Mouse (Mus musculus): ENCODE results near the gene Hist1h2ad. TPM values are rescaled to one million over a fixed set of nuclear protein-coding genes. Genes with fewer than 3 reads are reported as not detected.
A peak's percentile ranks its signal among the peaks of the same experiment; 100 is the strongest.
"Not testable (repeated sequence)": the region's sequence is repeated elsewhere in the genome, so short reads cannot be mapped to it uniquely, and the experiment has no call there.

Gene Hist1h2ad
- polyA plus RNA-seq, 1 experiment from 2014 or later: 2.6 TPM

GRCm38 (mm10) chr13:23562699-23563462 lies 11.3 kb upstream of the Hist1h2ad start:
- H3K4me3 ChIP-seq (ENCODE audit: low read depth, low read length): peak overlapping the region; percentile 43
- no peak for DNase-seq
- peak; percentile 30 for ATAC-seq

GRCm38 (mm10) chr13:23564482-23564881 lies 9.7 kb upstream of the Hist1h2ad start:
- Histone ChIP-seq H3K4me1 (ENCODE audit: insufficient read depth) (peaks cover 7% of the 10 kb centered on the region), H3K27ac (ENCODE audit: low read depth) (no peak overlapping the region), H3K9ac (replicated peaks) (no peak overlapping the region), H3K36me3 (replicated peaks; ENCODE audit: insufficient read depth, low read length) (no peaks in the 10 kb centered on the region), H3K9me3 (ENCODE audit: low read length) (no peaks in the 10 kb centered on the region), H3K4me2 (ENCODE audit: low read depth, low read length) (no peak overlapping the region), H3K4me3 (ENCODE audit: low read depth, low read length) (no peak overlapping the region), H3K27me3 (ENCODE audit: insufficient read depth, low read length) (no peaks in the 10 kb centered on the region)
- no peak for TF ChIP-seq EP300 (IDR thresholded peaks at IDR 0.05; ENCODE audit: low read depth)
- no peak for TF ChIP-seq CTCF (IDR thresholded peaks at IDR 0.05; ENCODE audit: low read depth)
- no peak for DNase-seq
- ATAC-seq: no peak
- 76% methylated on average over 2 of the region's 2 CpGs for WGBS (ENCODE audit: insufficient replicate concordance)

More at GRCm38 (mm10) chr13:23562699-23563462, 11.3 kb upstream of the Hist1h2ad start:
- Histone ChIP-seq H3K27me3 (ENCODE audit: insufficient read depth, low read length) (no peaks in the 10 kb centered on the region), H3K27ac (ENCODE audit: low read depth) (peak overlapping the region; percentile 99), H3K4me2 (ENCODE audit: low read depth, low read length) (peak overlapping the region; percentile 83), H3K4me1 (ENCODE audit: insufficient read depth) (peaks cover 7% of the 10 kb centered on the region), H3K36me3 (replicated peaks; ENCODE audit: insufficient read depth, low read length) (no peaks in the 10 kb centered on the region), H3K9me3 (ENCODE audit: low read length) (no peaks in the 10 kb centered on the region), H3K9ac (replicated peaks) (peak overlapping the region; percentile 65)
- TF ChIP-seq CTCF (IDR thresholded peaks at IDR 0.05; ENCODE audit: low read depth) (peak; percentile 69), EP300 (IDR thresholded peaks at IDR 0.05; ENCODE audit: low read depth) (peak; percentile 73)
- 3% methylated on average over 18 of the region's 18 CpGs for WGBS (ENCODE audit: insufficient replicate concordance)

GRCm38 (mm10) chr13:23570261-23571021 lies 3.7 kb upstream of the Hist1h2ad start:
- H3K27me3 ChIP-seq (ENCODE audit: insufficient read depth, low read length); H3K4me1 ChIP-seq (ENCODE audit: insufficient read depth); DNase-seq; H3K9me3 ChIP-seq (ENCODE audit: low read length); H3K36me3 ChIP-seq (replicated peaks; ENCODE audit: insufficient read depth, low read length): not testable (repeated sequence)
- Histone ChIP-seq H3K4me2 (ENCODE audit: low read depth, low read length) (peak overlapping the region; percentile 69), H3K4me3 (ENCODE audit: low read depth, low read length) (peak overlapping the region; percentile 52), H3K9ac (replicated peaks) (peak overlapping the region; percentile 80), H3K27ac (ENCODE audit: low read depth) (peak overlapping the region; percentile 98)
- 6% methylated on average over 13 of the region's 41 CpGs for WGBS (ENCODE audit: insufficient replicate concordance)
- peak; percentile 17 for ATAC-seq
- TF ChIP-seq CTCF (IDR thresholded peaks at IDR 0.05; ENCODE audit: low read depth): peak; percentile 26; the same call in 1 of the 2 replicates

GRCm38 (mm10) chr13:23571022-23571503 lies 3.1 kb upstream of the Hist1h2ad start, which contains the start of the genes Hist1h2ae and Hist1h2bg:
Gene Hist1h2ae (minus strand): TSS chr13:23571220.
Gene Hist1h2bg (plus strand): TSS chr13:23571396.
- DNase-seq: peak; percentile 78
- Histone ChIP-seq H3K4me1 (ENCODE audit: insufficient read depth) (no peaks in the 10 kb centered on the region; the same call in 1 of the 2 replicates), H3K9me3 (ENCODE audit: low read length) (no peaks in the 10 kb centered on the region), H3K9ac (replicated peaks) (peak within 1 kb of the TSS; percentile 80), H3K4me2 (ENCODE audit: low read depth, low read length) (peak within 1 kb of the TSS; percentile 69), H3K27me3 (ENCODE audit: insufficient read depth, low read length) (no peaks in the 10 kb centered on the region), H3K27ac (ENCODE audit: low read depth) (peak within 1 kb of the TSS; percentile 98), H3K4me3 (ENCODE audit: low read depth, low read length) (peak within 1 kb of the TSS; percentile 52), H3K36me3 (replicated peaks; ENCODE audit: insufficient read depth, low read length) (no peaks in the 10 kb centered on the region)
- WGBS (ENCODE audit: insufficient replicate concordance): under 1% methylated on average over 18 of the region's 18 CpGs
- TF ChIP-seq CTCF (IDR thresholded peaks at IDR 0.05; ENCODE audit: low read depth) (no peak), EP300 (IDR thresholded peaks at IDR 0.05; ENCODE audit: low read depth) (peak; percentile 79)
- peak; percentile 79 for ATAC-seq

GRCm38 (mm10) chr13:23571504-23572217 lies 2.5 kb upstream of the Hist1h2ad start:
- not testable (repeated sequence) for ATAC-seq

More at GRCm38 (mm10) chr13:23571504-23572217, 2.5 kb upstream of the Hist1h2ad start:
- Histone ChIP-seq H3K4me2 (ENCODE audit: low read depth, low read length) (peak overlapping the region; percentile 69), H3K27ac (ENCODE audit: low read depth) (peak overlapping the region; percentile 98), H3K4me3 (ENCODE audit: low read depth, low read length) (peak overlapping the region; percentile 52), H3K9ac (replicated peaks) (peak overlapping the region; percentile 80)
- H3K36me3 ChIP-seq (replicated peaks; ENCODE audit: insufficient read depth, low read length); H3K27me3 ChIP-seq (ENCODE audit: insufficient read depth, low read length); H3K4me1 ChIP-seq (ENCODE audit: insufficient read depth); H3K9me3 ChIP-seq (ENCODE audit: low read length); DNase-seq: not testable (repeated sequence)
- WGBS (ENCODE audit: insufficient replicate concordance): under 1% methylated on average over 11 of the region's 34 CpGs
- 0 out of 2 replicates have a peak, but pooled peaks have one; percentile 14 for TF ChIP-seq EP300 (IDR thresholded peaks at IDR 0.05; ENCODE audit: low read depth)
